Mouse (Mus musculus) liver, adult 2 months (tissue): ENCODE measurements around the gene Trpt1. TPM values are rescaled to one million over a fixed set of nuclear protein-coding genes. Genes with fewer than 3 reads are reported as not detected.

Source experiments
- DNase-seq: peaks from one replicate; pipeline ENCODE4 v3.0.0-alpha.2; 2011; ENCODE audit warnings: low read depth, low spot score; ENCODE audit errors: extremely low read depth
- H3K27ac ChIP-seq: fragments of 200-500 bp; replicated peaks from 2 replicates; pipeline ENCODE4 v1.5.1; 2012; ENCODE audit warnings: low read depth, mild to moderate bottlenecking, control low read depth, inconsistent platforms, low read length; ENCODE audit not compliant: insufficient read depth
- H3K27me3 ChIP-seq: fragments of 200-500 bp; 2 replicates; pipeline ENCODE4 v1.6.1; 2012; ENCODE audit warnings: mild to moderate bottlenecking, moderate library complexity, low read length, inconsistent platforms; ENCODE audit not compliant: control insufficient read depth, insufficient read depth
- H3K36me3 ChIP-seq: fragments of 200-500 bp; 2 replicates; pipeline ENCODE4 v1.6.1; 2012; ENCODE audit warnings: low read length, inconsistent platforms; ENCODE audit not compliant: control insufficient read depth, insufficient read depth
- H3K4me1 ChIP-seq: fragments of 200-500 bp; 2 replicates; pipeline ENCODE4 v1.6.1; 2011; ENCODE audit warnings: low read length; ENCODE audit not compliant: control insufficient read depth, insufficient read depth
- H3K4me3 ChIP-seq: fragments of 200-500 bp; 2 replicates; pipeline ENCODE4 v1.5.1; 2011; ENCODE audit warnings: low read depth, mild to moderate bottlenecking, control low read depth, low read length, moderate library complexity; ENCODE audit not compliant: insufficient read depth
- H3K79me2 ChIP-seq: fragments of 200-500 bp; 2 replicates; pipeline ENCODE4 v1.6.1; 2012; ENCODE audit warnings: inconsistent platforms, mild to moderate bottlenecking, low read length, moderate library complexity; ENCODE audit not compliant: control insufficient read depth, insufficient read depth
- H3K9ac ChIP-seq: fragments of 200-500 bp; 2 replicates; pipeline ENCODE4 v1.6.1; 2012; ENCODE audit warnings: low read depth, mild to moderate bottlenecking, control low read depth, inconsistent platforms, low read length
- CTCF ChIP-seq: fragments of 200-500 bp; IDR thresholded peaks from 2 replicates; pipeline ENCODE4 v1.5.1; 2011; ENCODE audit warnings: low read depth, low read length, control low read depth
- POLR2A ChIP-seq: fragments of 200-500 bp; IDR thresholded peaks from 2 replicates; pipeline ENCODE4 v1.6.1; 2011; ENCODE audit warnings: low read length, control low read depth; ENCODE audit not compliant: insufficient read depth; ENCODE audit errors: extremely low read depth
- WGBS: fragments of 180-500 bp; shearing (Covaris S2); methylation state at CpG from one replicate; pipeline ENCODE4 v1.1.7; 2018; 5-methylcytosine and 5-hydroxymethylcytosine counted together
- polyA plus RNA-seq: library from polyadenylated mRNA; depleted of rRNA; stranded (reverse); fragments of >200 nt; gene quantifications from 2 replicates; pipeline ENCODE4 v1.2.3, GENCODE M21; 2012
- total RNA-seq: library from RNA; depleted of rRNA; stranded (reverse); fragments of >200 nt; gene quantifications from 2 replicates; pipeline ENCODE4 v1.2.3, GENCODE M21; 2014

Trpt1 gene
- total and polyA plus RNA-seq, 2 experiments: 3.0 to 7.9 TPM

DNA sequence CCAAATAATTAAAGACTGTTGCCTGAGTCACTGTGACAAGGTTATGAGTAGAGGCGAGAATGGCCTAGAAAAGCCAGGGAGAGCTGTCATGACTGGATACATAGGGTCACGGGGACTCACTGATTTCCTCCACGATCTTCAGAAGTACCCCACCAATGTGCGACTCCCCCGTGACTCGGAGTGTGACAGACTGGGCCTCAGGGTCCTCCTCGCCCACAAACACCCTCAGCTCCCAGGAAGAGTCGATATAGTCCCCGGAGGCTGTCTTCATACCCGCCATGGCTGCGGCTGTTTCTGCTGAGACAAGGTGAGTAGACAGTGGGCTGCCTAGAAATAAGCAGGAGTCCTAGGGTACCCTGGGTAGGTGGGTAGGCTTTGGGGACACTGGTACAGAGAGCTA is 22.6 kb downstream of the Trpt1 start:
- H3K36me3 ChIP-seq: peaks cover 23% of the 10 kb centered on the region
- TF ChIP-seq POLR2A (no peak), CTCF (no peak)

DNA sequence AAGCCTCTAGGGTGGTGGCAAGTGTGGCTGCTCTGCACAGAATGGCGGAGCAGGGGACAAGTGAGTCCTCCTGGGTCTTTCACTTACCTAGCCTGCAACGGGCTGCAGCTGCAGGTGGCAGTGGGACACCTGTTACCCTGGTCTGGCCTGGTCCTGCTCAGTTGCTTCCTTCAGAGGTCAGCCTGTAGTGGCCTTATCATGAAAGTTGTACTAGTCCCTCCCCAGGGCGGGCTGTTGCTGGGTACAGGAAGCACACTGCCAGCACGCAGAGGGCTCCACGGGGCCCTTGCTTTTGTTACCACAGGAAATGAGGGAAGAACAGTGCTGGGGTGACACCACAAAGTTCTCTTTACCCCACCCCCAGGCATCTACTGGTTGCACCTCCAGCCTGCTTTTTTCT is 23.3 kb downstream of the Trpt1 start, which contains the start of gene Fermt3:
Gene Fermt3 (minus strand): TSS at position 279 of the 400 bp plus-strand sequence.
- peak within 1 kb of the TSS; percentile 39 for H3K4me3 ChIP-seq
- TF ChIP-seq POLR2A (no peak), CTCF (no peak)
- H3K36me3 ChIP-seq: peaks cover 28% of the 10 kb centered on the region
- peak; percentile 42 for DNase-seq
- H3K79me2 ChIP-seq: no peaks in the 10 kb centered on the region
- no peaks in the 10 kb centered on the region for H3K27me3 ChIP-seq
- peak within 1 kb of the TSS; percentile 26; the same call in 1 of the 2 replicates for H3K9ac ChIP-seq
- H3K4me1 ChIP-seq: no peaks in the 10 kb centered on the region
- H3K27ac ChIP-seq: peak within 1 kb of the TSS; percentile 42
- 66% methylated on average over 5 of the region's 5 CpGs for WGBS

More for the DNA sequence above, 22.6 kb downstream of the Trpt1 start:
- no peak for DNase-seq
- 0 out of 2 replicates have a peak overlapping the region, but pooled peaks have one; percentile 26 for H3K9ac ChIP-seq
- WGBS: 73% methylated on average over 11 of the region's 11 CpGs
- no peaks in the 10 kb centered on the region for H3K4me1 ChIP-seq
- H3K79me2 ChIP-seq: no peaks in the 10 kb centered on the region
- H3K4me3 ChIP-seq: peak overlapping the region; percentile 21
- no peaks in the 10 kb centered on the region for H3K27me3 ChIP-seq
- H3K27ac ChIP-seq: peak overlapping the region; percentile 42

DNA sequence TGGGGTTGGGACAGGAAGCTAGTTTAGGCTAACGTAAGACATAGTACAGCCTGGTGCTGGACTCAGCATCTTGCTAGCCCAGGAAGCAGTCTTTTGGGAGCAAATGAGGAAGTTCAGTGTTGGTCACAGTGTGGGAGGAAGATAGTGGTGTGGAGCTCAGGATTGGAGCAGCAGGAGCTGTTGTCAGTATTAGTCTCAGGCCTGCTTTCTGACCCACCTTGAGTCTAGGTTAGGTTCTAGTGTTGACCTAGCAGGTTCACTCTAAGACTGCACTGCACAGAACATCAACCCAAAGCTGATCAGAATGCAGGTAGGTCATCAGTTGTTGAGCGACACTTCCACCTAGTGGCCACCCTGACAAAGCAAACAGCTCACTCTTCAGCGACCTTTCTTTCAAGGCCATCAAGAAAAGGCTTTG is 24.3 kb downstream of the Trpt1 start:
- no peak overlapping the region for H3K4me3 ChIP-seq
- DNase-seq: peak; percentile 58
- no peak overlapping the region for H3K9ac ChIP-seq

DNA sequence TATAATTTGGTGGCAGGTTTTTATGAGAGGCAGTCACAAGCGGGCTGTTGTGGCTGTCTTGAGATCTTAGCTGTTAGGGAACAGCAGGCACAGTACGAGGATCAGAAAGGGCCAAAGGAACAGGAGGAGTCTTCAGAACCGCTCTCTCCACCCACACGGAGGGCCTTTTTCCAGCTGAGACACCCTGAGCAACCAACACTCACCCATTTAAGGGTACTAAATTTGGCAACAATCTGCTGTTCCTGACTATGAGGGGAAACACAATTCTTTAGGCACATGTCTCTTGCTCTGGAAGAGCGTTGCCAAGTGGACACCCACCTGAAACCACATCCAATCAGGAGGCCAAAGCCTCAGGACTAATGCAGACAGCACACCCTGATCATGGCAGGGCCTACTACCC is 33.6 kb downstream of the Trpt1 start:
- H3K27me3 ChIP-seq: no peaks in the 10 kb centered on the region
- DNase-seq: no peak
- no peaks in the 10 kb centered on the region for H3K4me1 ChIP-seq
- H3K27ac ChIP-seq: no peak overlapping the region
- no peaks in the 10 kb centered on the region; the same call in 1 of the 2 replicates for H3K79me2 ChIP-seq
- 95% methylated on average over 5 of the region's 5 CpGs for WGBS
- no peak overlapping the region for H3K4me3 ChIP-seq
- TF ChIP-seq CTCF: no peak
- no peak for TF ChIP-seq POLR2A
- no peak overlapping the region for H3K9ac ChIP-seq
- H3K36me3 ChIP-seq: peaks cover 82% of the 10 kb centered on the region

More for the DNA sequence above, 24.3 kb downstream of the Trpt1 start:
- Histone ChIP-seq H3K4me1 (no peaks in the 10 kb centered on the region), H3K79me2 (no peaks in the 10 kb centered on the region), H3K27ac (no peak overlapping the region), H3K36me3 (peaks cover 37% of the 10 kb centered on the region), H3K27me3 (no peaks in the 10 kb centered on the region)
- TF ChIP-seq CTCF (peak; percentile 69), POLR2A (no peak)
- WGBS: 42% methylated on average over 3 of the region's 3 CpGs

DNA sequence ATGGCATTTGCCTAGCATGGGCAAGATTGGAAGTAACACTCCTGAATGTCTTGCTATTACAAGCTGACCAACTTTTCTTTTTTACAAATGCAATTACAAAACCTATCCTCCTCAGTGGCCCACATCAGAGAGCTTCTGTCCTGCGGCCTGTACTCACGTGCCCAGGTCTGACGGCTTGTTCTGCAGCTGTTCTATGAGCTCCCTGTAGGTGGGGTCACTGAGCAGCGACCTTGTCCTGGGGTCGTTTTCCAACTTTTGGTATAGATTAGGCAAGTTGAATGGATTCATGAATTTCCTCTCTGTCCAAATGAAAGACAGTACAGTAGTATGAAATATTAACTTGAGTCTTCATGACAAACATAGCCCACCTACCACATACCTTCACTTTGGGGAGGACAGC is 38.1 kb downstream of the Trpt1 start:
- TF ChIP-seq POLR2A: no peak
- no peak for TF ChIP-seq CTCF
- H3K36me3 ChIP-seq: peaks cover 46% of the 10 kb centered on the region
- H3K4me3 ChIP-seq: no peak overlapping the region
- no peaks in the 10 kb centered on the region for H3K27me3 ChIP-seq
- 87% methylated on average over 5 of the region's 5 CpGs for WGBS
- DNase-seq: no peak
- H3K4me1 ChIP-seq: peaks cover 8% of the 10 kb centered on the region
- H3K9ac ChIP-seq: no peak overlapping the region
- H3K27ac ChIP-seq: no peak overlapping the region
- H3K79me2 ChIP-seq: peaks cover 6% of the 10 kb centered on the region; the same call in 1 of the 2 replicates

DNA sequence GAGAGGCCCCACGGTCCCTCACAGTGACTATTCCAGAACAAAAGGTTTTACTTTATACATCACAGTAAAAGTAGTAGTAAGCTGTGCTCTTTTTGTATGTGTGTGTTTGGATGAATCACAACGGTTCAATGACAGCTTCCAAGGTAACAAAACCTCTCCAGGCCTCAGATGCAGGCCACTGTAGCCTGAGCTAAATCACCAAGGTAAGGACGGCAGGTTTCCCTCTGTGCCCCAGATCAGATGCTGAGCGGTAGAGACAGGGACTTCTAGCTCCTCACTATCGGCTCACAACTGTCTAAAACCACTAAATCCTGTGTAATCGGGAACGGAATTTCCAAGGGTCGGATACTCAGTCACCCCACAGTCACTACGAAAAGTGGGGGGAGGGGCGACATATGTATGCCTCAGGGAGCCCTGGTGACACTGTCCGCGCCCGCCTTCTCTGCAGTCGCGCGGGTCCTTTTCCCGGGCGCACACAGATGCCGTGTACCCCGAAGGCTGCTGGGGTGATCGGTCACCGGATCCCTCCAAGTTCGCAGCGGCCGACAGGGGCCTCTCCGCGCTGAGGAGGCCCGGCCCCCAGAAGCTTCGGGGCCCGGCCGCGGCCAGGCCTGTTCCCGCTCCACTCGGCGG is 43.3 kb downstream of the Trpt1 start:
- Histone ChIP-seq H3K36me3 (peaks cover 6% of the 10 kb centered on the region), H3K27ac (peak overlapping the region; percentile 33), H3K9ac (peak overlapping the region; percentile 88), H3K4me1 (peaks cover 13% of the 10 kb centered on the region), H3K79me2 (peaks cover 11% of the 10 kb centered on the region; the same call in 1 of the 2 replicates), H3K27me3 (no peaks in the 10 kb centered on the region), H3K4me3 (peak overlapping the region; percentile 84)
- no peak for TF ChIP-seq POLR2A
- no peak for TF ChIP-seq CTCF
- DNase-seq: peak; percentile 28
- 1% methylated on average over 35 of the region's 35 CpGs for WGBS
